Mouse (Mus musculus) gastrocnemius, postnatal 14 days (tissue): ENCODE data around the gene Zscan22. TPM values are rescaled to one million over a fixed set of nuclear protein-coding genes. Genes with fewer than 3 reads are reported as not detected.
A peak's percentile ranks its signal among the peaks of the same experiment; 100 is the strongest.
"Not testable (repeated sequence)": the region's sequence is repeated elsewhere in the genome, so short reads cannot be mapped to it uniquely, and the experiment has no call there.

Experiments used
- DNase-seq: peaks from one replicate; pipeline ENCODE4 v3.0.0; 2021; ENCODE audit warnings: mixed read lengths
- intact Hi-C: fragments of 180-260 bp; cut with DNase I; formaldehyde crosslinking; loops from one replicate; pipeline ENCODE4 v1.15.1; 2025; ENCODE audit warnings: low total_unique reads
- long read RNA-seq, 2 experiments: library from polyadenylated mRNA; stranded (forward); transcript quantifications; one replicate each; pipeline ENCODE4 v2.0.0; 2021
- total RNA-seq, 2 experiments: library from RNA; stranded (reverse); gene quantifications; 2 replicates each; pipeline ENCODE4 v1.2.3; 2021

The Zscan22 gene
- total RNA-seq, result 1 to 10 TPM; 3.1 TPM
- long read RNA-seq, experiment 1, partial matches to known transcripts, result 0 of 3 reads
- long read RNA-seq, experiment 1, other reads (novel, unspliced or antisense), result 1 of 3 reads
- long read RNA-seq, experiment 2, partial matches to known transcripts, result 0 of 7 reads
- long read RNA-seq, experiment 2, other reads (novel, unspliced or antisense), result 3 of 7 reads

- peak; percentile 92 for DNase-seq
- intact Hi-C loops, result loop anchor here (2.0 kb wide), 1 partner anchor 67 kb away; the partner anchor contains the start of gene Zfp324
Measured at GRCm38 (mm10) chr7:12897655-12898410, at the start of gene Zscan22. TSS of gene Zscan22 (plus strand) at chr7:12897815.

GRCm38 (mm10) chr7:12874301-12874700 lies 23.3 kb upstream of the Zscan22 start:
- intact Hi-C loops, result no loop called here
- DNase-seq, result no peak

- intact Hi-C loops, result no loop called here
- DNase-seq, result no peak
Measured at GRCm38 (mm10) chr7:12880036-12880435, 17.6 kb upstream of the Zscan22 start.

GRCm38 (mm10) chr7:12880497-12880896 lies 17.1 kb upstream of the Zscan22 start:
- intact Hi-C loops, DNase-seq: not testable (repeated sequence)

- intact Hi-C loops, result no loop called here
- DNase-seq, result peak; percentile 95
Measured at GRCm38 (mm10) chr7:12880911-12881660, 16.5 kb upstream of the Zscan22 start, which contains the start of gene Zfp128. TSS of gene Zfp128 (plus strand) at chr7:12881177.

- intact Hi-C loops, result no loop called here
- DNase-seq, result no peak
Measured at GRCm38 (mm10) chr7:12886563-12887266, 10.9 kb upstream of the Zscan22 start.

- intact Hi-C loops, result no loop called here
- DNase-seq, result no peak
Measured at GRCm38 (mm10) chr7:12887585-12887984, 10.0 kb upstream of the Zscan22 start.

- no peak for DNase-seq
- intact Hi-C loops, result no loop called here
Measured at GRCm38 (mm10) chr7:12890928-12891327, 6.7 kb upstream of the Zscan22 start.

- DNase-seq, result no peak
- intact Hi-C loops, result no loop called here
Measured at GRCm38 (mm10) chr7:12891334-12891733, 6.3 kb upstream of the Zscan22 start.

GRCm38 (mm10) chr7:12901517-12901916 lies 3.9 kb downstream of the Zscan22 start:
- intact Hi-C loops, result loop anchor here (5.0 kb wide), 1 partner anchor 151 kb away; the partner anchor contains the start of gene Mzf1
- DNase-seq, result no peak

GRCm38 (mm10) chr7:12903623-12904022 lies 6.0 kb downstream of the Zscan22 start:
- no peak for DNase-seq
- intact Hi-C loops, result loop anchor here (5.0 kb wide), 1 partner anchor 149 kb away; the partner anchor contains the start of gene Mzf1

GRCm38 (mm10) chr7:12905146-12905545 lies 7.5 kb downstream of the Zscan22 start:
- intact Hi-C loops, result no loop called here

GRCm38 (mm10) chr7:12909498-12909962 lies 11.9 kb downstream of the Zscan22 start:
- peak; percentile 53 for DNase-seq
- intact Hi-C loops, result no loop called here

More at GRCm38 (mm10) chr7:12905146-12905545, 7.5 kb downstream of the Zscan22 start:
- no peak for DNase-seq

GRCm38 (mm10) chr7:12910181-12910668 lies 12.6 kb downstream of the Zscan22 start:
- intact Hi-C loops, result loop anchor here (10.0 kb wide), 1 partner anchor 85 kb away; the partner anchor contains the start of genes Slc27a5 and Trim28
- peak; percentile 42 for DNase-seq

- no peak for DNase-seq
- intact Hi-C loops, result loop anchor here (10.0 kb wide), 1 partner anchor 81 kb away; the partner anchor contains the start of genes Slc27a5 and Trim28
Measured at GRCm38 (mm10) chr7:12913556-12913955, 15.9 kb downstream of the Zscan22 start.

GRCm38 (mm10) chr7:12920495-12920894 lies 22.9 kb downstream of the Zscan22 start:
- intact Hi-C loops, result loop anchor here (10.0 kb wide), 1 partner anchor 54 kb away; the partner anchor contains the start of gene Zfp446
- DNase-seq, result not testable (repeated sequence)

GRCm38 (mm10) chr7:12921318-12921704 lies 23.7 kb downstream of the Zscan22 start:
- no peak for DNase-seq
- intact Hi-C loops, result loop anchor here (10.0 kb wide), 1 partner anchor 53 kb away; the partner anchor contains the start of gene Zfp446

- intact Hi-C loops, result loop anchor here (10.0 kb wide), 1 partner anchor 53 kb away; the partner anchor contains the start of gene Zfp446
- DNase-seq, result peak; percentile 98
Measured at GRCm38 (mm10) chr7:12921705-12922465, 24.3 kb downstream of the Zscan22 start, which contains the start of gene Rps5. TSS of gene Rps5 (plus strand) at chr7:12922290.
